Mouse (Mus musculus) megakaryocyte, embryonic 14.5 days (primary cell): Measurements from ENCODE around the gene A530084C06Rik.

Source experiments
- FLI1 ChIP-seq: IDR thresholded peaks from 2 replicates; pipeline ENCODE4 v1.6.1; 2012; ENCODE audit warnings: low read length, inconsistent platforms, mixed read lengths
- GATA1 ChIP-seq: IDR thresholded peaks from 3 replicates; pipeline ENCODE4 v1.6.1; 2012; ENCODE audit warnings: mixed read lengths, low read length, inconsistent platforms, borderline replicate concordance

- TF ChIP-seq FLI1 (no peak), GATA1 (no peak)
Observed at GRCm38 (mm10) chr13:31547204-31547603, 11.9 kb downstream of the A530084C06Rik start.
